Mouse (Mus musculus): ENCODE measurements at regions not wholly inside any gene's neighbourhood (a gene's known extent, or its start where the extent isn't known, plus 50 kb on each side); places are given as distances from the start of the nearest gene placed in this dataset.
"Not testable (repeated sequence)": the region's sequence is repeated elsewhere in the genome, so short reads cannot be mapped to it uniquely, and the experiment has no call there.

DNA sequence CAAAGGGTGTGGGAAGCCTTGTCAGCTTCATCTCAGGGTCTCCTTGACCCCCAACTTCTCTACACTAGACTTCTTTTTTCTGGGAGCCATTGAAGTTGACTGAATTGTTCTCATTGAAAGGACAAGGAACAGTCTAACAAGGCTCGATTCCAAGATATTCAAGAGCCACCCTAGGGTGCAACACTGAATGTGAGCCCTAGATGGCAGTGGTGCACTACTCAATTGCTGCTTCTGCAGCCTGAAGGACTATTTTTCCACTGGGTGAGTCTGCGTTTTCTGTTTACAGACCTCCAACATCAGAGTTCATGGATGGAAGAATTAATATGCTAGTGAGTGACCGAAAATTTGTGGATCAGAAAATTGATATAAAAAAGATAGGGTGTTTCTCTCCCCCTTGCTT is 161.5 kb downstream of the Hpcal1 start:
- intact Hi-C loops (cut with DNase I), result not testable (repeated sequence)
- DNase-seq, result peak; percentile 52

DNA sequence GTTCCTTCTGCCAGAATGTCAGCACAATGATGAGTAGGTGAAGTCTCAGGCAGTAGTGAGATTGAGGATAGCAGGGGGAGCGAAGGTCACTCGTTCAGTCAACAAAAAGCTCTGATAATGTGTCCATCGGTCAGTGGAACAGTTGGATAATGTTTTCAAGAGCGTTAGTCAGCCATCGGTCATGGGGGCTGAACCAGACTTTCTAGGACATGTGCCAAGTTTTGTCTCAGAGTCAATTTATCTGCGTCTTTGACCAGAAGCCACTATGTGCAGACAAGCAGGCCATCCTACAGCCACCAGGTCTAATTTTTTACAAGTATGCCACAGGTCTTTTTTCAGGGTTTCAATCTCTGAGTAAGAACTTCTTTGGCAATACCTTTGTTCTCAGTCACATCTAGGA is 181.8 kb downstream of the Hpcal1 start:
- DNase-seq; intact Hi-C loops (cut with DNase I): not testable (repeated sequence)

DNA sequence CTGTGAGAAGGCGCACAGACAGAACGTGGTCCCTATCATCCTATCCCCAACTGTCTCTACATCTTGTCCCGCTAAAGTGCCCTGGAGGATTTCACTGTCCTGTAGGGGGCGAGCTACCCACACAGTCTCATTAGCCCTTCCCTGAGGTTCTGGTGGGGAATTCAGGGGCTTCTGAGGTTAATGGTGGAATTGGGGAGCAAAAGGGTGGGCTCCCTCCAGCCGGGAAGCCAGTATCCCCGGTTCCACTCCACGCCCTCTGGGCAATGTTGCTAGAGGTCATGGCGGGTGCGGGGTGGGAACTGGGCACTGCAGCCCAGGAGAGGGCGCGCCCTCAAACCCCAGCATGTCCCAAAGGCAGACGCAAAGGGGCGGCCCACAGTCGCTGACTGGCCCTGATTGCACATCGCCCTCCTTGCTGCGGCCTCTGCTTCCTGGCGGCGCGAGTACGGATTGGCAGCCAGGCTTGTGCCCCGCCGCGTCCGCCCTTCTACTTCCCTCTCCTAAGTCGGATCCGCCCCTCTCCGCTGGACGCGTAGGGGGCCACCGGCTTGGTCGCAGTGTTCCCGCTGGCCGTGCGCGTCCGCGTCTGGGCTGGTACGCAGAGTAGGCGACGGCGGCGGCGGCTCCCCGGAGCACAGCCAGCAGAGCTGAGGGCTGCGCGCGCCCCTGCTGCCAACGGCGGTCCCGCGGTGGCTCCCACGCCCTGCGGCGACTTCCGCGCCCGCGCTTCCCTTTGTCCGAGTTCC is 190.9 kb downstream of the Hpcal1 start:
- intact Hi-C loops (cut with DNase I), result no loop called here
- peak; percentile 89 for DNase-seq

DNA sequence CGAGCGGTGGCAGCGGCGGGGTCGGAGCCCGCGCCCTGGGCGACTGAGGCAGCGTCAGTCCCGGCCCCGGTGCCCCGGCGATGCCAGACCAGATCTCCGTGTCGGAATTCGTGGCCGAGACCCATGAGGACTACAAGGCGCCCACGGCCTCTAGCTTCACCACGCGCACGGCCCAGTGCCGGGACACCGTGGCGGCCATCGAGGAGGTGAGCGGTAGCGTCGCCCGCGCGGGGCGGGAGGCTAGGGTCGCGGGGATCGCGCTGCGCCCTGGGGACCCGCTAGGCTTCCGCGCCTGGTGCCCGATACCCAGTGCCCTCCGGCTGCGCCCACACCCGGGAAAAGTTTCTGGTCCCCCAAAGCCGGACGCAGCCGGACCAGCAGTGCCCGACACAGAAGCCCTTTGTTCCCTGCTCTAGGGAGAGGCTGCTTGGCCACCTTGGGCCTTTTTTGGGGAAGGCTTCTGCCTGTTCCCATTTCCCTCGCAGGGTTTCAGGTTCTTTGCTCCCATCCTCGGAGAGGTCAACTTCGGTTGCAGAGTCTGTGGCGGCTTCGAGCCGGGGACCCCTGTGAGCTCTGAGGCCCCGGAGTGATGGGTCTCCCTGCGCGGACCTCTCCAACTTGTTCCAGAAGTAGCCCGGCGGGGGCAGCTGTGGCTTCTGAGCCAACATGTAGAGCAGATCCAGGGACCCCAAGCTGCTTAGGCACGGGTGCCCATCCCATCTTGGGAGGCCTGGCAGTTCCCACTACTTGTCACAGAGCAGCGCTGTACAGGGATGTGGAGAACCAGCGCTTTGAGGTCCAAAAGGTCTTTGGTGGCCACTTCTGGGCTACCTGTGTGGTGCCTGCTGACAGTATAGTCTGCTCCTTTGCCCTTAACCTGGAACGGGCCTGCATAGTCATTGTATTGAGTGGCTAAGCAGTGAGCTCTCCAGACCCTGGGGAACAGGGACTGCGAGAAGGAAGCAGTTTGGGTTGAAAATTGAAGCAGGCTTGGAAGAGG is 191.8 kb downstream of the Hpcal1 start:
- DNase-seq, result peak; percentile 4
- intact Hi-C loops (cut with DNase I), result not testable (repeated sequence)

GRCm38 (mm10) chr12:17891663-17892310 is 201.1 kb downstream of the Hpcal1 start:
- DNase-seq; intact Hi-C loops (cut with DNase I): not testable (repeated sequence)

DNA sequence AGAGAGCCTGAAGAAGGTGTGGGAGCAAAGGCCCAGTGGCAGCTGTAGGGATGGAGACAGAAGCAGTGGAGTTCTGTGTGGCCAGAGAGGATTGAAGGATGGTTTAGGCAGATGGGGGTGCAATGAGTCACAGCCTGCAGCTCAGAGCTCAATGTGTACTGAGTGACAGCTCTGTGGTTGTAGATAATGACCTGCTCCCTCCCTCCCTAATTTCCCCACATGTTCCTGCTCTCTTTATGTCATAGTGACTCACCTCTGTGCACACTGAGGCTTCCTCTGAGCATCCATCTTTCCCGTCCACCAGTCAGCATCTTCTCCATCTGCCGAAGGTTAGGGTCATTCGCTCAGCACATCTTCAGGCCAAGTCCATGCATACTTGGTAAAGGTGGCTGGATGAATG is 222.4 kb downstream of the Hpcal1 start:
- intact Hi-C loops (cut with DNase I); DNase-seq: not testable (repeated sequence)

All from left cerebral cortex, postnatal 4 days (tissue).